Comparison of ENCODE assay signal across 16 mouse cellular contexts in the genomic region with DNA sequence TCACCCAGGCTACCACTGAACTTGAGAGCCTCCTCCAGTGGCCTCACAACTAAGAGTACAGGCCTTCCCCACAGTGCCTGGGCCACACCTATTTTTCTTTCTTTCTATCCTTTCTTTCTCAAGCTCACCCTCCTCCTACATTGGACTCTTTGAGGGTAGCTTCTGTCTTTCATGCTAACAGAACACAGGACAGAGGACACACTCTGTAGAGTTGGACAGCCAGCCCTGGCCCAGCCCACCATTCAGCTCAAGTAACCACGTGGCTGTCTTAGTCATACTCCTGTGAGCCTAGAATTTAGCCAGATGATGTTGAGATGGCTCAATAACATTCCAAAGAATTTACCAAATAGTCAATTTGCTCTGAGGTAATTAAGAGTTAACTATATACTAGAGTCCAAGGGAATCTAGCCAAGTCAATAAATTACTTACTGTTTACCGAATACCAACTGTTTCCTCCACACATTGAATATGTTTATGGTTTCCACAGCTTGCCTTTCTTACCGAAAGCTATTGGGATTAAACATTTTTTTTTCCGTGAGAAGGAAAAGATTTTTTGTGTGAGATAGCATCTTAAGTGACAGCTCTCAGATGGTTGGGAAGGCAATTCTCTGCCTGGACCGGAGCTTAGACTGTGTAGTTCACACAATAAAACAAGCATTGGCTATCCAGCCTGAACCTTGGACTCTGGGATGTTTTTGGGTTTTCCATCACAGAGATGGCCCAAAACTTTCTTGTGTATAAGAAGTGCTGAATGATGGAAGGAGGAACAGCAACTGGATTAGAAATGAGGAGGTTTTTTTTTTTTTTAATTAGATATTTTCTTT. TPM values are rescaled to one million over a fixed set of nuclear protein-coding genes. Genes with fewer than 3 reads are reported as not detected.
DNase-seq lines count a peak whose midpoint lies in the region; ATAC-seq and TF ChIP-seq lines count a peak whose summit lies in the region.
"Had no signal": no experiment of that assay in that cellular context is flagged by ENCODE, and none has a peak within 500 bp of the region (broad histone marks: within the 10 kb centered on the region; RNA-seq: fewer than 3 reads in every experiment).

No protein-coding gene starts in this region.

- no peak overlapping the region for H3K4me3 ChIP-seq in kidney, adult 2 months (ENCODE audit: insufficient read depth, low read depth, low read length)
- no peak overlapping the region for H3K4me3 ChIP-seq in lung, embryonic 16.5 days (ENCODE audit: low read length)
- no peak overlapping the region for H3K4me3 ChIP-seq in intestine, embryonic 14.5 days (ENCODE audit: low read depth, low read length)
- no peak overlapping the region for H3K4me3 ChIP-seq in stomach, postnatal 0 days (ENCODE audit: low read depth, low read length)
- H3K4me3 ChIP-seq: hindbrain, embryonic 13.5 days; midbrain, embryonic 12.5 days had no signal

- H3K27ac ChIP-seq in kidney, adult 2 months (ENCODE audit: insufficient read depth, low read depth, low read length) = no peak overlapping the region
- no peak overlapping the region for H3K27ac ChIP-seq in lung, embryonic 16.5 days (ENCODE audit: low read length)
- H3K27ac ChIP-seq in intestine, embryonic 14.5 days (ENCODE audit: low read depth) = peak overlapping the region; percentile 55; the same call in 1 of the 2 replicates
- no peak overlapping the region for H3K27ac ChIP-seq in stomach, postnatal 0 days (replicated peaks)
- H3K27ac ChIP-seq: hindbrain, embryonic 13.5 days; midbrain, embryonic 12.5 days had no signal

- TF ChIP-seq EP300 in stomach, postnatal 0 days (optimal IDR thresholded peaks at IDR 0.05) = no peak

- H3K9ac ChIP-seq in lung, embryonic 16.5 days (ENCODE audit: low read length) = no peak overlapping the region
- H3K9ac ChIP-seq in intestine, embryonic 14.5 days (ENCODE audit: low read length) = no peak overlapping the region
- no peak overlapping the region for H3K9ac ChIP-seq in stomach, postnatal 0 days (ENCODE audit: low read length)
- H3K9ac ChIP-seq: forebrain, postnatal 0 days; hindbrain, embryonic 13.5 days; midbrain, embryonic 12.5 days had no signal

- no peak for TF ChIP-seq CTCF in kidney, adult 2 months (conservative IDR thresholded peaks at IDR 0.05; ENCODE audit: insufficient read depth, insufficient read length, low read depth, low read length)
- TF ChIP-seq CTCF in stomach, postnatal 0 days (IDR thresholded peaks at IDR 0.05; ENCODE audit: low read depth) = no peak

- H3K4me2 ChIP-seq in lung, embryonic 16.5 days (ENCODE audit: low read depth, low read length) = no peak overlapping the region
- no peak overlapping the region for H3K4me2 ChIP-seq in intestine, embryonic 14.5 days (ENCODE audit: low read length)
- no peak overlapping the region for H3K4me2 ChIP-seq in stomach, postnatal 0 days (replicated peaks; ENCODE audit: low read depth)
- H3K4me2 ChIP-seq: hindbrain, embryonic 13.5 days; midbrain, embryonic 12.5 days had no signal

- H3K4me1 ChIP-seq in kidney, adult 2 months (ENCODE audit: control insufficient read depth, insufficient read depth, low read length) = no peaks in the 10 kb centered on the region
- peaks cover 2% of the 10 kb centered on the region for H3K4me1 ChIP-seq in lung, embryonic 16.5 days (replicated peaks; ENCODE audit: control insufficient read depth, insufficient read depth, low read length)
- 0 out of 2 replicates have a peak, but pooled peaks cover 5% of the 10 kb centered on the region for H3K4me1 ChIP-seq in intestine, embryonic 14.5 days (replicated peaks; ENCODE audit: control insufficient read depth, insufficient read depth, low read length)
- H3K4me1 ChIP-seq in stomach, postnatal 0 days (replicated peaks; ENCODE audit: control insufficient read depth, insufficient read depth) = no peaks in the 10 kb centered on the region
- H3K4me1 ChIP-seq: hindbrain, embryonic 13.5 days had no signal

- WGBS in kidney, adult 2 months = 14% methylated on average over 5 of the region's 5 CpGs
- 31% methylated on average over 5 of the region's 5 CpGs for WGBS in lung, embryonic 16.5 days
- WGBS in intestine, embryonic 14.5 days = 34% methylated on average over 5 of the region's 5 CpGs
- WGBS in stomach, postnatal 0 days = 30% methylated on average over 5 of the region's 5 CpGs

- no peak for TF ChIP-seq POLR2A in kidney, adult 2 months (IDR thresholded peaks at IDR 0.05; ENCODE audit: low read depth, low read length)

- no peaks in the 10 kb centered on the region for H3K27me3 ChIP-seq in kidney, adult 2 months (replicated peaks; ENCODE audit: control insufficient read depth, insufficient read depth, low read length)
- H3K27me3 ChIP-seq in lung, embryonic 16.5 days (ENCODE audit: control insufficient read depth, insufficient read depth, low read depth, low read length) = no peaks in the 10 kb centered on the region
- no peaks in the 10 kb centered on the region for H3K27me3 ChIP-seq in intestine, embryonic 14.5 days (replicated peaks; ENCODE audit: control insufficient read depth, insufficient read depth, low read length)
- no peaks in the 10 kb centered on the region for H3K27me3 ChIP-seq in stomach, postnatal 0 days (ENCODE audit: control insufficient read depth, insufficient read depth, low read length)
- H3K27me3 ChIP-seq: hindbrain, embryonic 13.5 days; midbrain, embryonic 12.5 days had no signal

- H3K36me3 ChIP-seq in kidney, adult 2 months (ENCODE audit: control insufficient read depth, insufficient read depth, low read length) = no peaks in the 10 kb centered on the region
- H3K36me3 ChIP-seq in lung, embryonic 16.5 days (ENCODE audit: control insufficient read depth, insufficient read depth, low read length) = no peaks in the 10 kb centered on the region
- H3K36me3 ChIP-seq in intestine, embryonic 14.5 days (ENCODE audit: control insufficient read depth, insufficient read depth, low read length) = no peaks in the 10 kb centered on the region
- H3K36me3 ChIP-seq in stomach, postnatal 0 days (ENCODE audit: control insufficient read depth, insufficient read depth, low read length) = no peaks in the 10 kb centered on the region
- H3K36me3 ChIP-seq: hindbrain, embryonic 13.5 days; midbrain, embryonic 12.5 days had no signal

- peak; percentile 76 for ATAC-seq in lung, embryonic 16.5 days (ENCODE audit: low read depth)
- ATAC-seq in intestine, embryonic 14.5 days (replicated peaks; ENCODE audit: low FRiP score, low TSS enrichment, low read depth) = 0 out of 2 replicates have a peak, but pooled peaks have one; percentile 53
- ATAC-seq in stomach, postnatal 0 days (ENCODE audit: low FRiP score, low TSS enrichment) = 0 out of 2 replicates have a peak, but pooled peaks have one; percentile 51
- ATAC-seq in megakaryocyte-erythroid progenitor cell, adult 5-6 weeks (replicated peaks; ENCODE audit: low FRiP score, low TSS enrichment, poor library complexity, severe bottlenecking) = no peak
- ATAC-seq: forebrain, postnatal 0 days had no signal

- H3K9me3 ChIP-seq in lung, embryonic 16.5 days (ENCODE audit: control insufficient read depth, low read length) = no peaks in the 10 kb centered on the region
- H3K9me3 ChIP-seq in intestine, embryonic 14.5 days (ENCODE audit: control insufficient read depth, low read length) = no peaks in the 10 kb centered on the region
- no peaks in the 10 kb centered on the region for H3K9me3 ChIP-seq in stomach, postnatal 0 days (ENCODE audit: control insufficient read depth, low read length)
- H3K9me3 ChIP-seq: hindbrain, embryonic 13.5 days; midbrain, embryonic 12.5 days had no signal

- DNase-seq in kidney, adult 2 months = peak; percentile 5
- no peak for DNase-seq in kidney, postnatal 25 days
- DNase-seq in lung, postnatal 10 days = no peak
- DNase-seq in intestine, embryonic 14.5 days (ENCODE audit: low spot score) = no peak
- DNase-seq in stomach, postnatal 0 days (ENCODE audit: low spot score) = no peak
- no peak for DNase-seq in T-cell, adult 2 months (ENCODE audit: low spot score)
- DNase-seq: adrenal gland, postnatal 36 days; cerebellum, postnatal 14 days; forebrain, postnatal 0 days; lung, adult 18-20 months; right cerebral cortex, adult 18-20 months; thymus, adult 18-20 months had no signal

RNA-seq across cellular contexts. Expression of gene Pparg, which starts 10.9 kb away (rescaled TPM):
- polyA plus RNA-seq in kidney, adult 2 months (2012; rRNA removed) = 12.8 and 13.5 TPM in 2 replicates
- polyA plus RNA-seq in lung, embryonic 16.5 days (2015; fragmentation: Nextera tagmentation; extraction: Ambion mirVana) = 5.4 and 5.5 TPM in 2 replicates
- 11.6 and 13.6 TPM in 2 replicates for polyA plus RNA-seq in intestine, embryonic 14.5 days (2014; fragmentation: Nextera tagmentation; extraction: Ambion mirVana)
- polyA plus RNA-seq in stomach, postnatal 0 days (2015; fragmentation: Nextera tagmentation; extraction: Ambion mirVana) = 44.4 and 47.8 TPM in 2 replicates
- total RNA-seq in megakaryocyte-erythroid progenitor cell, adult 5-6 weeks (2014; fragmentation: Nextera tagmentation) = not detected in 2 replicates
- total RNA-seq in megakaryocyte-erythroid progenitor cell, adult 5-6 weeks (2017) = not detected in 2 replicates
